Mouse (Mus musculus): ENCODE data around the gene Hexim1. TPM values are rescaled to one million over a fixed set of nuclear protein-coding genes. Genes with fewer than 3 reads are reported as not detected.
A peak's percentile ranks its signal among the peaks of the same experiment; 100 is the strongest.

The Hexim1 gene
- total RNA-seq, 2 experiments from 2014 or later = 18.6 to 21.8 TPM

DNA sequence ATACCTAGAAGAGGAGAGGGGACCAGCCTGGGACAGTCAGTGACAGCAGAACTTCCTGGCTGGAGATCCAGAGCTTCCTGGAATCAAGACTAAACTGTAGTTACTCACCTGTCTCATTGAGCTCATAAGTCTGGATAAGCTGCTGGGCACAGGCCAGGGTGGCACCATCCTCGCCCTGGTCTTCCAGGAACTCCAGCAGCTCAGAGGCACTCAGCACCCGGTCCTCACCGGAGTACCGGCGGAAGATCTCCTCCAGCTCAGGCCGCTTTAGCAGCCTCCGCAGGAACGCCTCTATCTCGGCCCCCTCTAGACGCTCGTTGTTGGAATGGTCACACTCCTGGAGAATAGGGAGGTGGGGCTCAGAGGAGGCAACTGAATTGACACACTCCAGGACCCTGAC, 37.9 kb upstream of the Hexim1 start:
- no peak for TF ChIP-seq CTCF (IDR thresholded peaks at IDR 0.05)
- Histone ChIP-seq H3K4me3 (no peak overlapping the region), H3K27ac (no peak overlapping the region)
- DNase-seq = peak; percentile 40
- intact Hi-C loops (cut with DNase I) = no loop called here

DNA sequence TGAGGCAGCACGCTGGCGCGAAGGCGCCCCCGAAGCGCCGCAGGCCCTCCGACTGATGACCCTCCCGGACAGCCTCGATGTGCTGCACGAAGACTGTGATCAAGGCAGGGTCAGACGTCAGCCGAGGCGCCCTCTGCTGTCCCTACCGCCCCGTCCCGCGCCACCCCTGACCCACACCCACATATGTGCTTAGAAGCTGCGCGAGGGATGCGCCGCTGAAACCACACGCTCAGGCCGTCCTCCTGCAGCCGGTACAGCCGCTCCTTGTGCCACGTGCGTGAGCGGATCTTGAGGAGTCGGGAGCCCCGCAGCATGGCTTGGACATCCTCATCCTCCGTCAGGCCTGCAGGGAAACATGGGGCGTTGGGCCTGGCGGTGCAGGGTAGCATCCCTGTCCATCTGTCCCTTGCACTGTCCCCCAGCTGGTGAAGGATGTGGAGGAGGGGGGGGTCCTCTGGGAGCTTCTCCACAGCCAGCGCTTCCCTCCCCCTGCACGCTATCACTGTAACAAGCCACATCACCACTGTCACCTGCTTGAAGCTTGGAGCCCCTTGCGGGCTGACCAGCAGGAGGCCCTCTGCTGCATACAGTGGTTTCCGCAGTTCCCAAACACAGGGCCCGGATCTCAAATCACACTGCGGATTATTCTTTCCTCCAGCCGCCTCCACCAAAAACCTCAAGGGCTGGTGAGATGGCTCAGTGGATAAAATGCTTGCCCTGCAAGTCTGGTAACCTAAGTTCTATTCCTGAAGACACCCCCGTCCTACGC, 35.5 kb upstream of the Hexim1 start:
- no peak overlapping the region; the same call in 1 of the 2 replicates for H3K4me3 ChIP-seq
- intact Hi-C loops (cut with DNase I) = no loop called here

DNA sequence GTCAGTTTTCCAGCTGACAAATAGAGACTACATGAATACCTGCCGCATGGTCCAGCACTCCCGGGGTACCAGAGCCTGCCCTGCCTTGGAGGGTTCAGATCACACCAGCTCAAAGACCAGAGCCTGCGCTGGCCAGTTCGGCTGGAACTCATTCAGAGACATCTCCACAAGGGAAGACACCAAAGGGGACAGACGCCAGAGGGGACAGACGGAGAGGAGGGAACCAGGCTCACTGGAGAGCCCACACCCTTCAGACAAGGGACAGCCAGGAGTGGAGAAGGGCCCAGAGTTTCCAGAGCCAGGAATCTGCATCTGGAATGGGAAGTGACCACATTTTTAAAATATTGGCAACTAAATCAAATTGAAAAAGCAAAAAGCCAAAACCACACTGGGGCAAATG, 34.4 kb upstream of the Hexim1 start:
- intact Hi-C loops (cut with DNase I) = no loop called here
- Histone ChIP-seq H3K4me3 (no peak overlapping the region), H3K27ac (peak overlapping the region; percentile 50)
- no peak for TF ChIP-seq CTCF (IDR thresholded peaks at IDR 0.05)
- DNase-seq = peak; percentile 54

More for the DNA sequence above, 35.5 kb upstream of the Hexim1 start:
- peak; percentile 45 for DNase-seq
- H3K27ac ChIP-seq = no peak overlapping the region
- TF ChIP-seq CTCF (IDR thresholded peaks at IDR 0.05) = peak; percentile 29

DNA sequence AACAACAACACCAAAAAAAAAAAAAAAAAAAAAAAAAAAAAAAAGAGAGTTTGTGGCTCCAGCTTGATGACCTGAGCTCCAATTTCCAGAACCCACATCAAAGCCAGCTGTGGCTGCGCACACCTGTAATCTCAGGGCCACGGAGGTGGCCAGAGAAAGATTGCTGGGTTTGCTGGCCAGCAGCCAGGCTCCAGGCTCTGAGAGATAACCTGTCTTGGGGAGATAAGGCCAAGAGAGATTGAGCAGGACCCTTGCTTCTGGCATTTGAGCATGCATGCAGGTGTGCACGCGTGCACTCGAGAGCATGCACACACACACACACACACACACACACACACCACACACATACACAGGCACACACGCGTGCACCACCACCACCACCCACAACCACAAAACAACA, 22.7 kb upstream of the Hexim1 start:
- no peak for TF ChIP-seq CTCF (IDR thresholded peaks at IDR 0.05)
- intact Hi-C loops (cut with DNase I) = no loop called here

DNA sequence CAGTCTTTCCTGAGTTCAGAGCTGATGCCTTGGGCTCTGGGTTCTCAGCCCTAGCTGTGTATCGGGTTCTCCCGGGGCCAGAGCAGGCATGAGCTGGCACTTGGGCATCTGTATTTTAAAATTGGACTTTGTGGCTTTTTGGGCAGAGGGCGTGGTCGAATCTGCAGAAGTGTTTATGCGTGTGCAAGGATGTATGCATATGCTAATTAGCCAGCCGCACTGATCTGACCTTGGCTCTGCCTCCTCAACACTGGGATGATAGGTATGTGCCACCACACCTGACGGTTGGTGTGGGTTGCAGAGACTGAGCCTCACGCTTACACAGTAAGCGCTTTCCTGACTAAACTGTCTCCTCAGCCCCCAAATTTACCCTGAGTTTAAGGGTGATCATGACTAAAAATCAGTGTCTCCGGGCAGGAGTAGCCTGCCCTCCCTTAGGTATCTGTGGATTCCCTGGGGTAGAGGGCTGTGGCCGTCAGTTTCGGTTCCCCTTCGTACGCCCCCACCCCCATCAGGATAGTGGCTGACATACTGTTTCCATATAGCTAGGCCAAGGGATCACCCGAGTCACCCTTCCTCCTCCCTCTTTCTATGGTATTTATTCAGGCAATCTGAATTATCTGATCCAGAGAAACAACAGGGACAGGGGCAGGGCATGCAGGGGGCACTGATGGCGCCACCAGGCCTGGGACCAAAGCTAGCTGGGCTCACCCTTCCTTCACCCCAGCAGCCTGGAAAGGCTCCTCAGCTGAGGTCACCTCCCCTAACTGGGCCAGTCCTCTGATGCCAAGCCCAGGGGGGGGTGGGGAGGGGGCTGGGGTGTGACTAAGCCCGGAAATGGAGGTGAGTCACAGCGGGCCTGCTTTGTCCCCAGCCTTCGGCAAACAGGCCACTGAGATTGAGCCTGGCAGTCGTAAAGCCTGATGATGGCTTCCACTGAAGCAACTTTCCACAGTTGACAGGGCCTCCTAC, 21.9 kb upstream of the Hexim1 start:
- intact Hi-C loops (cut with DNase I) = no loop called here
- H3K27ac ChIP-seq = peak overlapping the region; percentile 96
- peak overlapping the region; percentile 44 for H3K4me3 ChIP-seq
- peak; percentile 73 for DNase-seq
- no peak for TF ChIP-seq CTCF (IDR thresholded peaks at IDR 0.05)

More for the DNA sequence above, 22.7 kb upstream of the Hexim1 start:
- H3K27ac ChIP-seq = peak overlapping the region; percentile 96
- peak; percentile 38 for DNase-seq
- H3K4me3 ChIP-seq = no peak overlapping the region

DNA sequence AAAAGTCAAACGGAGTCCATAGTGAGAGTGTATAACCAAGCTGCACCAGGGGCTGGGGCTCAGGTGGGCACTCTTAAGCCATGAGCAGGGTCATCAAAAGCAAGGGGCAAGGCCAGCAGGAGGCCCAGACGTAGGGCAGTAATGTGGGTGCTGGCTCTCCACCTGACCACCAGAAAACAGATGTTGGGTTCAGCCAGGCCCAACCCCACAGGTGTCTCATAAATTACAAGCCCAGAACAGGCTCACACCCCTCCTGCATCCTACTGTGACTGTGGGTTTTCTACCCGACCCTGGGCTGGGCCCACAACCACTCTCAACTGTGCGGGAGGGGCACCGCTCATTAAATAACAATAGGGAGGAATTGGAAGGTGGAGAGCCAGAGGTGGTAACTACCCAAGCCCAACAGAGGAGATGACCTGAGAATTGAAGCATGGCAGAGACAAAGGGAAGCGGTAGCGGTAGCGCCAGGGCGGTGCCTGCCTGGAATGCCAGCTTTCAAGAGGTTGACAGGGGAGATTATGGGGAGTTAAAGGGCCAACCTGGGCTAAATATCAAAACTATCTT, 20.8 kb upstream of the Hexim1 start:
- intact Hi-C loops (cut with DNase I) = no loop called here
- peak; percentile 18 for DNase-seq
- no peak for TF ChIP-seq CTCF (IDR thresholded peaks at IDR 0.05)
- H3K4me3 ChIP-seq = no peak overlapping the region
- peak overlapping the region; percentile 96 for H3K27ac ChIP-seq

DNA sequence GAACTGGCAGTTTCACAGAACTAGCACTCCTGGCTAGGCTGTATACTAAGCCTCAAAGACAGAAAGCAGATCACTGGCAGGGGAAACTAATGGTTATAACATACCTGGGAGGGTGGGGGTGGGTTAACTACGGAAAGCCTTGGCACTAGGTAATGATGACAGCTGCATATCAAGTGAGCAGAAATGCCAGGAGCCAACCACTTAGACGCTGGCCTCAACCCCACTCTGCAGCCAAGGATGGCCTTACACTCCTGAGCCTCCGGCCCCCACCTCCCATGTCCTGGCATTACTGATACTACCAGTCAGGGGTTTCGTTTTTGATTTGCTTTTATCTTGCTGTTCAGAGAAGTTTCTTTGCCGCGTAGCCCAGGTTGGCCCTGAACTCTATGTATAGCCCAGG, 20.2 kb upstream of the Hexim1 start:
- no peak overlapping the region for H3K4me3 ChIP-seq
- intact Hi-C loops (cut with DNase I) = no loop called here
- DNase-seq = peak; percentile 64
- peak overlapping the region; percentile 96 for H3K27ac ChIP-seq
- TF ChIP-seq CTCF (IDR thresholded peaks at IDR 0.05) = no peak

DNA sequence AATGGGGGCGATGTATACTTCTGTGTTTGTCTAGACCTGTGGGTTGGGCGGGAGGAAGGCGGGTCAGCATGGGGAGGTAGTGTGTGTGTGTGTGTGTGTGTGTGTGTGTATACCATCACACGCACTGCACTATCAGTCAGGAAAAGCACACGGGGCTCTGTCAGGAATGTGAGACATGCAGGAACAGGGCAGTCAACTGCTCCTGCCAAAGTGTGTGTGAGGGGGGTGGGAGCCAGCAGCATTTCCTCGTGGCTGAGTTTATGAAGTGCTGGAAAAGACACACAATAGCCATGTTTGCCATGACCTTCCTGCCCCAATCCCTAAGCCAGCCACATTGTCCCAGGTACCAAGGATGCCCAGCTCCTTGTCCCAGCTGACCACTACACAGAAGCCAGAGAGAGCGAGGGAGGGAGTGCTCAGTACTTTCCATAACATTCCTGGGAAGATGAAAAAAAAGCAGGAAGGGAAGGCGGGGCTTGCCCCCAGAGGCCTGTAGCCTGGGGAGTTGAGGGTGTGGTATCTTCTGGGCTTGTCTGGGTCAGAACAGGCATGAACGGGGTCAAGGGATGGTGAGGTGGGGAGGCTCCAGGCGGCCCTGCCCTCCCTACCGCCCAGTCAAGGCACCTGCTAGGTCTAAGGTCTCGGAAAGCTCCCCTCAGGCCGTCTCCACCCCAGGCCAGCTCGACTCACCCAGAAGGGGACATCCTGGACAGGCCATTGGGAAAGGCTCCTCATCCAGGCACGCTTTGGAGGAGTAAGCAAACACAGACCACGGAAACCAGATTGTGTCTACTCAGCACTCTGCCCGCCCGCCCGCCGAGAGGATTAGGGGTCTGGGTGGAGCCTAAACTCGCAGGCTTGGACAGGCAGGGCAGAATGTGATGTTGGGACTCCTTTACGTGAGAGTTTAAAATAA, 18.8 kb upstream of the Hexim1 start:
- peak overlapping the region; percentile 96 for H3K27ac ChIP-seq
- peak overlapping the region; percentile 52 for H3K4me3 ChIP-seq
- DNase-seq = peak; percentile 44
- TF ChIP-seq CTCF (IDR thresholded peaks at IDR 0.05) = no peak
- intact Hi-C loops (cut with DNase I) = no loop called here

DNA sequence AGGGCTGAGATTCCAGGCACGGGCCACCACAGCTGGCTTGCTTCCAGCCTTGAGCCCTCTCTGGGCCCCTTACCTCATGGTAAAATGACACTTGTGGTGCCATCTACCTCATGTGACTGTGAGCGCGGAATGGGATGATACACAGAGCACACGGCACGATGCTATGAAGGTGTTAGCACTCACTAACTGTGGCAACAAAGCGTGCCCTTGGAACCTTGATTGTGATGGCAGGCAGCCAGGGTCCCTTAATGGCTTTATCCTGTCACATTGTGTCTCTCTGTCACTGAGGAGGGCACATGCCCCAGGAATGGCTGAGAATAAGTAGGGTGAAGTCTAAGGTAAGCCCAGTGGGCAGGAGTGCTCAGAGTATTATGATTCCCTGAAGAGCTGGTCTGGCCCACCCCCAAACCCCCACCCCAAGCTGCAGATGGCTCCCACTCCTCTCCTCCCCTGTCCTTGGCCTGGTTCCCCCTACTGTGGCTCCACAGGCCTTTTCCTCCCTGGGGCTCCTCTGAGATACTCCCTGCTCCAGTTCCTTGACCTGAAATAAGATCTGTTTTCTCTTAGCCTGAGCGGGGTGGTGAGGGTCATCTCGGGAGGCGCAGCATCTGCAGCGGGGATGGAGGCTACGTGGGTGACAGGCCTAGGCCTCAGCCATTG, 17.4 kb upstream of the Hexim1 start:
- intact Hi-C loops (cut with DNase I) = no loop called here
- Histone ChIP-seq H3K4me3 (peak overlapping the region; percentile 84), H3K27ac (peak overlapping the region; percentile 96)
- no peak for TF ChIP-seq CTCF (IDR thresholded peaks at IDR 0.05)
- DNase-seq = peak; percentile 61

DNA sequence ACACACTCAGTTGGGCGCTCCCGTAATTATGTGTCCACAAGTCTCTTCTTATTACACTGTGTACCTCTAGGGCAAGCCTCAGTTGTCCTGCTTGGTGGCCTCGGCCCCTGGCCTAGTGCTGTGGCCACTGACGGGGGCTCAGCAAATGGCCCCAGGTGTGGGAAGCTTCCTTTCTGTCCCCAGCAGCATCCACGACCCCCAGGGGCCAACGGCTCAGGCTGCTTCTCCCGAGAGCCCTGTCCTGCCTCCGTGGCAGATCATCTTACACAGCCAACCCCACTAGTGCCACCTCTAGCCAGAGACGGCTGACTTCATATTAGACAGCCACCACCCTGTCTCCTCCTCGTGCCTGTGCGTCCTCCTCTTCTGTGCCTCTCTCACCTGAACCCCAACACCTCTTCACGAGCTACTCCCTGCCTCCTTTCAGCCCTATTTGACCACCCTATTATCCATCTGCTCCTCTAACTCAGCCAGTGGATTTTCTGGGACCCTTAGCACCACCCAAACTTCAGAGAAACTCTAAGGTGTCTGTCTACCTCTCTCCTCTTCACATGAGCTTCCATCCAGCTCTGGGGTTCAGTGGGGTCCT, 16.6 kb upstream of the Hexim1 start:
- DNase-seq = peak; percentile 39
- intact Hi-C loops (cut with DNase I) = no loop called here
- no peak for TF ChIP-seq CTCF (IDR thresholded peaks at IDR 0.05)
- Histone ChIP-seq H3K4me3 (peak overlapping the region; percentile 84), H3K27ac (peak overlapping the region; percentile 96)

DNA sequence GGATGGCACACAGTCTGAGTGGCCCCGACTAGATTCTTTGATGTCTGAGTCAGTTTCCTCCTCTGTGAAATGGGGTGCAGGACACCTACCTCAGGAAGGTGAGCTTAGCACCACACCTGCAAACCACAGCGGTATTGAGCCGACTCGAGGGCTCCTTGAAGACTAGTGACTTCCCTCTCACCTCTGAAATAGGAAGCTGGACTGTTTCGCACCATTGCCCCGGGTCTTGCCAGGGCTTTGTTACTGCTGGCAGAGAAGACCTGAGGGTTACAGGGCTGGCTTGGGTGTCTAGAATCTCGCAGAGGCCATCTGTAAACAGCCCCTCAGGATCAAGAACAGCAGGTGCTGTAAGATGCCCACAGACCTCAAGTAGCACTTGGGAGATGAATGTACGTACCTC, 15.7 kb upstream of the Hexim1 start:
- intact Hi-C loops (cut with DNase I) = loop anchor here (5.0 kb wide), 2 partner anchors 42 to 227 kb away; no protein-coding TSS in a partner anchor
- TF ChIP-seq CTCF (IDR thresholded peaks at IDR 0.05) = no peak
- H3K27ac ChIP-seq = peak overlapping the region; percentile 96
- peak; percentile 19 for DNase-seq
- H3K4me3 ChIP-seq = peak overlapping the region; percentile 84

Measured in gastrocnemius, adult 2 months (tissue).